Mouse (Mus musculus): ENCODE measurements at regions not wholly inside any gene's neighbourhood (a gene's known extent, or its start where the extent isn't known, plus 50 kb on each side); places are given as distances from the start of the nearest gene placed in this dataset.

DNA sequence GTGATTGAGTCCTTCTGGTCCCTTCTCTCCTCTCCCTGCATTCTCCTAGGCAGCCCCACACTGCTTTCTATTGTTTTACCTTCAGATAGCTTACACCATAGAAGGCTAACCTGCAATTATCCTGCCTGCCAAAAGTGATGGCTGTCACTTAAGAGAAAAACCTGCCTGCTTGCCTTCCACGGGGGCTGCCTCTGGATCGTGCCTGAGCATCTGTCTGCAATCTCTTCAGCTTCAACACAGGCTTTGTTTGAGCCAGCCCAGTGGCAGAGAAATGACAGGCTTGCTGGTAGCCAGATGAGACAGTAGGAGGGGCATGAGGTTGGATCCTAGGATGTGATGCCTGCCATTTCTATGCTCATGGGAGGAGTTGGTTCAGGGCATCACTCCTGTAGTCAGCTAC, 345.2 kb upstream of the Tshz3 start:
- ATAC-seq: peak; percentile 36; the same call in 1 of the 2 replicates
- no peak overlapping the region for H3K27ac ChIP-seq (ENCODE audit: low read length)

DNA sequence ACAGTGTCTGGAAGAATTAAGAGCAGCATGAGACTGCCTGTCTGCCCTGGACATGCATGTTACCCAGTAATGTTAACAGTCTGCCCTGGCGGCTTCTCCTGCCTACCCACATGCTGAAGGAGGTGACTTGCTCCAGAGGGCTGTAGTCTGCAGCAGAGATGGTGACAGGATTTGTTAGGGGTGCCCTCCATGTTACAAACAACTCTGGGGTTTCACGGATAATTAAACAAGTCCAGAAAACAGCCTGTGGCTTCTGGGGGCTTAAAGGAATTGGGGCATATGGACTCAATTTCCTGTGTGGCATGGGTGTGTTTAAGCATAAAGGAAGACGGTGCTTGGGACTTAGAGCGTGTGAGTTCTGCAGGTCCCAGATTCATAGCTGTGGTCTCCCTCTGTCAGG, 347.3 kb upstream of the Tshz3 start:
- H3K4me1 ChIP-seq (ENCODE audit: control insufficient read depth, insufficient read depth, low read length): no peaks in the 10 kb centered on the region
- H3K4me3 ChIP-seq (ENCODE audit: low read depth, low read length): no peak overlapping the region
- no peak overlapping the region for H3K27ac ChIP-seq (ENCODE audit: low read length)
- no peaks in the 10 kb centered on the region for H3K36me3 ChIP-seq (ENCODE audit: control insufficient read depth, insufficient read depth, low read length)
- 82% methylated on average over 4 of the region's 4 CpGs for WGBS
- no peaks in the 10 kb centered on the region for H3K9me3 ChIP-seq (replicated peaks; ENCODE audit: control insufficient read depth, low read length, poor library complexity, severe bottlenecking)
- H3K4me2 ChIP-seq (ENCODE audit: low read length): no peak overlapping the region
- H3K27me3 ChIP-seq (ENCODE audit: control insufficient read depth, insufficient read depth, low read depth, low read length): no peaks in the 10 kb centered on the region
- H3K9ac ChIP-seq (ENCODE audit: low read depth, low read length): no peak overlapping the region
- no peak for ATAC-seq

More for the DNA sequence above, 345.2 kb upstream of the Tshz3 start:
- H3K9me3 ChIP-seq (replicated peaks; ENCODE audit: control insufficient read depth, low read length, poor library complexity, severe bottlenecking): no peaks in the 10 kb centered on the region
- no peaks in the 10 kb centered on the region for H3K36me3 ChIP-seq (ENCODE audit: control insufficient read depth, insufficient read depth, low read length)
- 26% methylated on average over 2 of the region's 2 CpGs for WGBS
- no peak overlapping the region for H3K4me2 ChIP-seq (ENCODE audit: low read length)
- no peak overlapping the region for H3K4me3 ChIP-seq (ENCODE audit: low read depth, low read length)
- H3K9ac ChIP-seq (ENCODE audit: low read depth, low read length): no peak overlapping the region
- no peaks in the 10 kb centered on the region for H3K4me1 ChIP-seq (ENCODE audit: control insufficient read depth, insufficient read depth, low read length)
- no peaks in the 10 kb centered on the region for H3K27me3 ChIP-seq (ENCODE audit: control insufficient read depth, insufficient read depth, low read depth, low read length)

DNA sequence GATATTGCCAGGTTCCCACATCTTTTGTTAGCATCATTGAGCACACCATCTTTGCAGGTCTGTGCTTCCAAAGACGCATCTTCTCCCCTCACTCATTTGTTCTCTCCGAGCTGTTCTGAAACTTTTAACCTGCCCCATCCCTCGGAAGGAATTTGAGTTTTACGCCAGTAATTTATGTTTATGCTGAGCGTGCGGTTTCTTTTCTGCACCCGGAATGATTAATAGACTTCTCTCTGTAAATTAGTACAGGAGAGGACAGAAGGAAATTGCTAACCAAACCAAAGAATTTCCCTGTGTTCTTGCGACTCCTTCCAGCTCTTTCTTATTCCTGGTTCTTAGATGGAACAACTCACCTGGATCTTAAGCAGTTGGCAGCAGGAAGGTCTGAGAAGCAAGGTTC, 349.7 kb upstream of the Tshz3 start:
- 89% methylated on average over 8 of the region's 8 CpGs for WGBS

DNA sequence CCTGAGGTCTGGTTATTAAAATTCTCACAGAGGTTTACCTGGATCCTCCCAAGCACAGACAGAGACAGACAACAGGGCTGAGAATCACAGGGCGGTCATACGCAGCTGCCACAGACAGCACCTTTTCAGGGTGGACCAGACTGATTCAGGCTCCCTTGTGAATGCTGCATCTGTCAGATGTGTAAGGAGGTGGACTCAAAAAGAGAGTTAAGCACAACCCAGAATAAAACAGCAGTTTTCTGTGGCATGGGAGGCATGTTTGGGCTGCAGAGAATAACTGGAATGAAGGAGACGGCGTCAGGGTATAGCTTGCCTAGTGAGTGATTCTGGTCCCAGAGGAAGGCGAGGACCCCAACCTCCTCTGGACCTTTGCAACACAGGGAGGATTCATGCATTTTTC, 363.1 kb upstream of the Tshz3 start:
- no peak overlapping the region for H3K4me2 ChIP-seq (ENCODE audit: low read length)
- ATAC-seq: no peak
- no peaks in the 10 kb centered on the region for H3K9me3 ChIP-seq (replicated peaks; ENCODE audit: control insufficient read depth, low read length, poor library complexity, severe bottlenecking)
- 94% methylated on average over 5 of the region's 5 CpGs for WGBS
- H3K4me1 ChIP-seq (ENCODE audit: control insufficient read depth, insufficient read depth, low read length): no peaks in the 10 kb centered on the region
- H3K27ac ChIP-seq (ENCODE audit: low read length): no peak overlapping the region
- no peak overlapping the region for H3K9ac ChIP-seq (ENCODE audit: low read depth, low read length)
- H3K27me3 ChIP-seq (ENCODE audit: control insufficient read depth, insufficient read depth, low read depth, low read length): no peaks in the 10 kb centered on the region; the same call in 1 of the 2 replicates
- H3K4me3 ChIP-seq (ENCODE audit: low read depth, low read length): no peak overlapping the region
- H3K36me3 ChIP-seq (ENCODE audit: control insufficient read depth, insufficient read depth, low read length): no peaks in the 10 kb centered on the region

More for the DNA sequence above, 349.7 kb upstream of the Tshz3 start:
- no peak overlapping the region for H3K4me3 ChIP-seq (ENCODE audit: low read depth, low read length)
- no peak overlapping the region for H3K9ac ChIP-seq (ENCODE audit: low read depth, low read length)
- no peaks in the 10 kb centered on the region for H3K4me1 ChIP-seq (ENCODE audit: control insufficient read depth, insufficient read depth, low read length)
- H3K9me3 ChIP-seq (replicated peaks; ENCODE audit: control insufficient read depth, low read length, poor library complexity, severe bottlenecking): no peaks in the 10 kb centered on the region
- H3K27ac ChIP-seq (ENCODE audit: low read length): no peak overlapping the region
- no peak overlapping the region for H3K4me2 ChIP-seq (ENCODE audit: low read length)
- no peaks in the 10 kb centered on the region for H3K36me3 ChIP-seq (ENCODE audit: control insufficient read depth, insufficient read depth, low read length)
- no peak for ATAC-seq
- no peaks in the 10 kb centered on the region for H3K27me3 ChIP-seq (ENCODE audit: control insufficient read depth, insufficient read depth, low read depth, low read length)

DNA sequence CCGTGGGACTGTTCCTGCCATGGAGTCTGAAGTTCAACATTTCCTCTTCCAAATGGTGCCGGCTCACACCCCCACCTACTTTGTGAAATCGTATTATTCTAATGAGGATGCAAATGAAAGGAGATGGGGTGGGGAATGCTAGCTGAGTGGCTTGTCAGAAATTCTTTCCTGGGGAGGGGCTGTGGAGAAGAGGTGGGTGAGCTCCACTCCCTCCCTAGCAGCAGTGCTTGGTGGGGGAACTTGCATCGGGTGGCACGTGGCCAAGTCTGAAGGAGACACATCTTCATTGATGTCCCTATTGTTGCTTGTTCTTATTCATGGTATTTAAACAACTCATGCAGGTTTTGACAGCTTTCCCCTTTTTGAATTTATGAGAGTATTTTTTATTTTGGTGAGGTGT, 363.8 kb upstream of the Tshz3 start:
- 56% methylated on average over 5 of the region's 5 CpGs for WGBS
- H3K27me3 ChIP-seq (ENCODE audit: control insufficient read depth, insufficient read depth, low read depth, low read length): no peaks in the 10 kb centered on the region; the same call in 1 of the 2 replicates
- H3K36me3 ChIP-seq (ENCODE audit: control insufficient read depth, insufficient read depth, low read length): no peaks in the 10 kb centered on the region
- no peak overlapping the region for H3K4me2 ChIP-seq (ENCODE audit: low read length)
- ATAC-seq: no peak
- H3K27ac ChIP-seq (ENCODE audit: low read length): no peak overlapping the region
- H3K4me3 ChIP-seq (ENCODE audit: low read depth, low read length): no peak overlapping the region
- H3K9ac ChIP-seq (ENCODE audit: low read depth, low read length): no peak overlapping the region
- no peaks in the 10 kb centered on the region for H3K4me1 ChIP-seq (ENCODE audit: control insufficient read depth, insufficient read depth, low read length)
- H3K9me3 ChIP-seq (replicated peaks; ENCODE audit: control insufficient read depth, low read length, poor library complexity, severe bottlenecking): no peaks in the 10 kb centered on the region

DNA sequence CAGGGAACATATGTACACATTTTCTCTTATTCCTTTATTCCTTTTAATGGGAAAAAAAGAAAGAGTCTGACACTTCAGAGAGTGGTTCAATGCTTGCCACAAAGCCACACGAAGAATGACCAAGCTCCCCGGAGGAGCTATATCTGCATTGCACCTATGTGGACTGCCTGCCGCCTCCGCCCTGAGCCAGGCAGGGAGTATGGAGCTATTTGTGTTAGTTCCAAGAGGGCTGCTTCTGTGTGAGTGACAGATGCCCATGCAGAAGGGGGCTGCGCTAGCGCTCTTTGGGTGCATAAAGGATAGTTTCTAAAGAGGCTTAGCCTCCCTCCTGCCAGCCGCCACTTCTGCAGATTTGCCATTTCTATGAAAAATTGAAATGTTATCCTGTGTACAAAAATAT, 365.3 kb upstream of the Tshz3 start:
- no peak overlapping the region for H3K9ac ChIP-seq (ENCODE audit: low read depth, low read length)
- no peak overlapping the region for H3K27ac ChIP-seq (ENCODE audit: low read length)
- no peaks in the 10 kb centered on the region for H3K36me3 ChIP-seq (ENCODE audit: control insufficient read depth, insufficient read depth, low read length)
- WGBS: 71% methylated on average over 7 of the region's 7 CpGs
- no peak overlapping the region for H3K4me3 ChIP-seq (ENCODE audit: low read depth, low read length)
- no peaks in the 10 kb centered on the region for H3K9me3 ChIP-seq (replicated peaks; ENCODE audit: control insufficient read depth, low read length, poor library complexity, severe bottlenecking)
- no peak for ATAC-seq
- H3K27me3 ChIP-seq (ENCODE audit: control insufficient read depth, insufficient read depth, low read depth, low read length): no peaks in the 10 kb centered on the region; the same call in 1 of the 2 replicates
- H3K4me1 ChIP-seq (ENCODE audit: control insufficient read depth, insufficient read depth, low read length): no peaks in the 10 kb centered on the region
- H3K4me2 ChIP-seq (ENCODE audit: low read length): no peak overlapping the region

DNA sequence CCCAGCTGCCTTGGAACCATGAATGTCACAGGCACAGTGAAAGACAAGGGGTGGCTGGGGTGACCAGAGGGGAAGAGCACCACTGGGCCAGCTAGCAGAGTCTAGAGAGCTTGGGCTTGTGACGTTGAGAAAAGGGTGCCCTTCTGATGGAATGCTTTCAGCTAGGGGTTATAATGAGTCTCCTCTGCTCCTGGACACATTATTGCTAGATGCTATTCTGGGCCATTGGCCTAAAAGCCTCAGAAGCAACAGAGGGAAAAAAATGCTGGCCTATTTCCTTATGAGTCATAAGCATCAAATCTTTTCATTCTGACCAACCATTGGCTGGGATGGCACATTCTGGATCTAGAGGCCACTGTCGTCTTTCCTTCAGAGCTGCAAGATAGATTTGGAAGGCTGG, 369.8 kb upstream of the Tshz3 start:
- no peaks in the 10 kb centered on the region for H3K4me1 ChIP-seq (ENCODE audit: control insufficient read depth, insufficient read depth, low read length)
- 91% methylated on average over 2 of the region's 2 CpGs for WGBS
- H3K4me3 ChIP-seq (ENCODE audit: low read depth, low read length): no peak overlapping the region

DNA sequence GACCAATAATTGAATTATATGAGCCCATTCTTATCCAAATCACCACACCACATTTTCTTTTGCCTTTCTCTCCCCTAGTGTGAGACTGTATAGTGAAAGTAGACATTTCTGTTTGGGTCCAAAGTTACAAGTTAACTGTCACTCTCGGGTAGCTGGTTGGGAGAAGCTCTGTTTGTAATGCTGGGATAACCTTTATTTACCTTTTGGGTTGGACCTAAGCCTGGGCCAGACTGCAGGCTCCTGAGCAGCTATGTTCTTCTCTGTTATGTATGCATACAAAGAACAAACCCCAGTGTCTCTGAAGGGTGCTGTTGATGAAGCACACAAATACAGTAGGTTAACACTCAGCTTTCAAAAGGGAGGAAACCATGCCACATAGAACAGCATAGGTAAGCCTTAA, 373.9 kb upstream of the Tshz3 start:
- Histone ChIP-seq H3K9ac (ENCODE audit: low read depth, low read length) (no peak overlapping the region), H3K27me3 (ENCODE audit: control insufficient read depth, insufficient read depth, low read depth, low read length) (no peaks in the 10 kb centered on the region), H3K4me3 (ENCODE audit: low read depth, low read length) (no peak overlapping the region), H3K9me3 (replicated peaks; ENCODE audit: control insufficient read depth, low read length, poor library complexity, severe bottlenecking) (0 out of 2 replicates have a peak, but pooled peaks cover 2% of the 10 kb centered on the region), H3K4me2 (ENCODE audit: low read length) (no peak overlapping the region), H3K36me3 (ENCODE audit: control insufficient read depth, insufficient read depth, low read length) (no peaks in the 10 kb centered on the region), H3K4me1 (ENCODE audit: control insufficient read depth, insufficient read depth, low read length) (no peaks in the 10 kb centered on the region), H3K27ac (ENCODE audit: low read length) (no peak overlapping the region)
- WGBS: 88% methylated on average over 1 of the region's 1 CpGs
- no peak for ATAC-seq

More for the DNA sequence above, 369.8 kb upstream of the Tshz3 start:
- ATAC-seq: no peak
- Histone ChIP-seq H3K4me2 (ENCODE audit: low read length) (no peak overlapping the region), H3K27me3 (ENCODE audit: control insufficient read depth, insufficient read depth, low read depth, low read length) (no peaks in the 10 kb centered on the region), H3K9me3 (replicated peaks; ENCODE audit: control insufficient read depth, low read length, poor library complexity, severe bottlenecking) (0 out of 2 replicates have a peak, but pooled peaks cover 2% of the 10 kb centered on the region), H3K27ac (ENCODE audit: low read length) (no peak overlapping the region), H3K36me3 (ENCODE audit: control insufficient read depth, insufficient read depth, low read length) (no peaks in the 10 kb centered on the region), H3K9ac (ENCODE audit: low read depth, low read length) (no peak overlapping the region)

DNA sequence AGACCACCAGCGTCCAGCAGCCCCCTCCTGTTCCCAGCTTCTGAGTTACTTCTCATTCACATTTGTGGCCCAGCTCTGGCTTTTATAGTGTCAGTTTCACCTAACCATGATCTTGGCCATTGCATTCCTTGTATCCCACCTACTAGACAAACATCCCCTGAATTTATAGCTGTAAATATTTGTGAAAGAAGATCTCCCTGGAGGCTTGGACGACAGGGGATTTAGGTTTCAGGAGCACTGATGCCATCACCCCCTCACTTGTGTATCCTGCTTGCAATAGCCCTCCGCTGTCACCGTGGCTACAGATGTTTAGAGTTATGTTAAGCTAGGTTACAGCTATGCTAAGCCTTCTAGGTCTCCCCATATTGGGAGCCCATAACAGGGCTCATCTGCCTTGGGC, 375.7 kb upstream of the Tshz3 start:
- H3K36me3 ChIP-seq (ENCODE audit: control insufficient read depth, insufficient read depth, low read length): no peaks in the 10 kb centered on the region
- H3K4me3 ChIP-seq (ENCODE audit: low read depth, low read length): no peak overlapping the region
- no peaks in the 10 kb centered on the region for H3K4me1 ChIP-seq (ENCODE audit: control insufficient read depth, insufficient read depth, low read length)
- no peak overlapping the region for H3K27ac ChIP-seq (ENCODE audit: low read length)
- H3K9me3 ChIP-seq (replicated peaks; ENCODE audit: control insufficient read depth, low read length, poor library complexity, severe bottlenecking): 0 out of 2 replicates have a peak, but pooled peaks cover 2% of the 10 kb centered on the region
- 77% methylated on average over 4 of the region's 4 CpGs for WGBS
- H3K4me2 ChIP-seq (ENCODE audit: low read length): no peak overlapping the region
- H3K27me3 ChIP-seq (ENCODE audit: control insufficient read depth, insufficient read depth, low read depth, low read length): no peaks in the 10 kb centered on the region
- no peak overlapping the region for H3K9ac ChIP-seq (ENCODE audit: low read depth, low read length)
- ATAC-seq: no peak
